Mouse (Mus musculus): ENCODE measurements around the gene Mcub.

- TF ChIP-seq EP300 (IDR thresholded peaks at IDR 0.05; ENCODE audit: low read depth), result no peak
- TF ChIP-seq CTCF (IDR thresholded peaks at IDR 0.05; ENCODE audit: low read depth), result no peak
These were observed 14.8 kb upstream of the Mcub start for GRCm38 (mm10) chr3:129984797-129985196.
